In genomic region chr12:26413961-26414411, GRCm38 (mm10) we compare ENCODE assay signal across 8 mouse cellular contexts. TPM values are rescaled to one million over a fixed set of nuclear protein-coding genes. Genes with fewer than 3 reads are reported as not detected.
DNase-seq lines count a peak whose midpoint lies in the region; ATAC-seq lines count a peak whose summit lies in the region.

No protein-coding gene starts in this region.

- no peaks in the 10 kb centered on the region for H3K27me3 ChIP-seq in forebrain, embryonic 15.5 days
- H3K27me3 ChIP-seq in kidney, embryonic 16.5 days (ENCODE audit: insufficient read depth, low read length) = no peaks in the 10 kb centered on the region
- H3K27me3 ChIP-seq in midbrain, embryonic 13.5 days = no peaks in the 10 kb centered on the region

- H3K27ac ChIP-seq in forebrain, embryonic 15.5 days (replicated peaks) = no peak overlapping the region
- peak overlapping the region; percentile 48 for H3K27ac ChIP-seq in kidney, embryonic 16.5 days (ENCODE audit: low read length)
- H3K27ac ChIP-seq in midbrain, embryonic 13.5 days = no peak overlapping the region; the same call in 1 of the 2 replicates

- peak overlapping the region; percentile 99 for H3K9ac ChIP-seq in forebrain, embryonic 15.5 days (replicated peaks)
- peak overlapping the region; percentile 91 for H3K9ac ChIP-seq in kidney, embryonic 16.5 days (replicated peaks; ENCODE audit: low read length)
- peak overlapping the region; percentile 96 for H3K9ac ChIP-seq in midbrain, embryonic 13.5 days (replicated peaks)

- no peaks in the 10 kb centered on the region for H3K9me3 ChIP-seq in forebrain, embryonic 15.5 days
- no peaks in the 10 kb centered on the region for H3K9me3 ChIP-seq in kidney, embryonic 16.5 days (ENCODE audit: low read length)
- no peaks in the 10 kb centered on the region for H3K9me3 ChIP-seq in midbrain, embryonic 13.5 days

- H3K4me3 ChIP-seq in forebrain, embryonic 15.5 days = peak overlapping the region; percentile 96
- H3K4me3 ChIP-seq in kidney, embryonic 16.5 days (ENCODE audit: low read length) = peak overlapping the region; percentile 75
- H3K4me3 ChIP-seq in midbrain, embryonic 13.5 days (replicated peaks) = peak overlapping the region; percentile 87

- no peaks in the 10 kb centered on the region for H3K36me3 ChIP-seq in forebrain, embryonic 15.5 days
- no peaks in the 10 kb centered on the region for H3K36me3 ChIP-seq in kidney, embryonic 16.5 days (ENCODE audit: insufficient read depth, low read length)
- H3K36me3 ChIP-seq in midbrain, embryonic 13.5 days = 0 out of 2 replicates have a peak, but pooled peaks cover 4% of the 10 kb centered on the region

- DNase-seq in ovary, postnatal 36 days (ENCODE audit: low spot score) = peak; percentile 21
- no peak for DNase-seq in ovary, adult 18-20 months (ENCODE audit: low spot score)
- DNase-seq in frontal cortex, postnatal 14 days (ENCODE audit: low spot score in 2 of 2) = no peak
- DNase-seq in ovary, postnatal 10 days (ENCODE audit: low spot score) = no peak
- DNase-seq in left cerebral cortex, adult 9 months (ENCODE audit: low spot score in 2 of 2) = no peak

- WGBS in forebrain, embryonic 15.5 days = 4% methylated on average over 8 of the region's 8 CpGs
- 3% methylated on average over 8 of the region's 8 CpGs for WGBS in kidney, embryonic 16.5 days
- WGBS in midbrain, embryonic 13.5 days = 7% methylated on average over 8 of the region's 8 CpGs

- peaks cover 43% of the 10 kb centered on the region for H3K4me1 ChIP-seq in forebrain, embryonic 15.5 days
- peaks cover 38% of the 10 kb centered on the region for H3K4me1 ChIP-seq in kidney, embryonic 16.5 days (ENCODE audit: insufficient read depth, low read length)
- H3K4me1 ChIP-seq in midbrain, embryonic 13.5 days (replicated peaks) = peaks cover 40% of the 10 kb centered on the region

- no peak; the same call in 1 of the 2 replicates for ATAC-seq in forebrain, embryonic 15.5 days (replicated peaks)
- ATAC-seq in kidney, embryonic 16.5 days (ENCODE audit: low FRiP score, low TSS enrichment) = peak; percentile 25
- peak; percentile 4; the same call in 1 of the 2 replicates for ATAC-seq in midbrain, embryonic 13.5 days

- H3K4me2 ChIP-seq in forebrain, embryonic 15.5 days (replicated peaks) = peak overlapping the region; percentile 83
- peak overlapping the region; percentile 78 for H3K4me2 ChIP-seq in kidney, embryonic 16.5 days (replicated peaks; ENCODE audit: low read depth, low read length)
- peak overlapping the region; percentile 89 for H3K4me2 ChIP-seq in midbrain, embryonic 13.5 days (replicated peaks)

RNA-seq across cellular contexts. Expression of gene Rnf144a, which starts 1.1 kb away (rescaled TPM):
- polyA plus RNA-seq in forebrain, embryonic 15.5 days (2015; fragmentation: Nextera tagmentation; extraction: Ambion mirVana) = 39.6 and 40.2 TPM in 2 replicates
- 35.1 and 38.6 TPM in 2 replicates for polyA plus RNA-seq in kidney, embryonic 16.5 days (2015; fragmentation: Nextera tagmentation; extraction: Ambion mirVana)
- 29.0 and 32.9 TPM in 2 replicates for polyA plus RNA-seq in midbrain, embryonic 13.5 days (2015; fragmentation: Nextera tagmentation; extraction: Ambion mirVana)

RNA-seq across cellular contexts. Expression of gene Rsad2, which starts 42.3 kb away (rescaled TPM):
- 0.43 and 0.49 TPM in 2 replicates for polyA plus RNA-seq in forebrain, embryonic 15.5 days (2015; fragmentation: Nextera tagmentation; extraction: Ambion mirVana)
- 27.3 and 28.0 TPM in 2 replicates for polyA plus RNA-seq in kidney, embryonic 16.5 days (2015; fragmentation: Nextera tagmentation; extraction: Ambion mirVana)
- 0.15 and 0.36 TPM in 2 replicates for polyA plus RNA-seq in midbrain, embryonic 13.5 days (2015; fragmentation: Nextera tagmentation; extraction: Ambion mirVana)

RNA-seq across cellular contexts. Expression of gene Cmpk2, which starts 55.0 kb away (rescaled TPM):
- polyA plus RNA-seq in forebrain, embryonic 15.5 days (2015; fragmentation: Nextera tagmentation; extraction: Ambion mirVana) = 10.4 and 11.5 TPM in 2 replicates
- 8.9 and 9.2 TPM in 2 replicates for polyA plus RNA-seq in kidney, embryonic 16.5 days (2015; fragmentation: Nextera tagmentation; extraction: Ambion mirVana)
- polyA plus RNA-seq in midbrain, embryonic 13.5 days (2015; fragmentation: Nextera tagmentation; extraction: Ambion mirVana) = 7.6 and 8.5 TPM in 2 replicates

Comparison
In these comparisons a context has a peak if more than half of its experiments do, and no peak if none do; other contexts are left out.
1. RNA of gene Rsad2, which starts 42.3 kb away (polyA plus RNA-seq): 27.3 to 28.0 TPM in kidney, embryonic 16.5 days; 0.43 to 0.49 TPM in forebrain, embryonic 15.5 days and 0.15 to 0.36 TPM in midbrain, embryonic 13.5 days; every median in the first group is over 10 times any median in the second.
2. Peak in every context shown above with its lines, with median percentiles within 50 percentile points of each other: H3K4me2 ChIP-seq, H3K4me3 ChIP-seq and H3K9ac ChIP-seq.